8 mouse cellular contexts compared by ENCODE assay signal in the genomic region with DNA sequence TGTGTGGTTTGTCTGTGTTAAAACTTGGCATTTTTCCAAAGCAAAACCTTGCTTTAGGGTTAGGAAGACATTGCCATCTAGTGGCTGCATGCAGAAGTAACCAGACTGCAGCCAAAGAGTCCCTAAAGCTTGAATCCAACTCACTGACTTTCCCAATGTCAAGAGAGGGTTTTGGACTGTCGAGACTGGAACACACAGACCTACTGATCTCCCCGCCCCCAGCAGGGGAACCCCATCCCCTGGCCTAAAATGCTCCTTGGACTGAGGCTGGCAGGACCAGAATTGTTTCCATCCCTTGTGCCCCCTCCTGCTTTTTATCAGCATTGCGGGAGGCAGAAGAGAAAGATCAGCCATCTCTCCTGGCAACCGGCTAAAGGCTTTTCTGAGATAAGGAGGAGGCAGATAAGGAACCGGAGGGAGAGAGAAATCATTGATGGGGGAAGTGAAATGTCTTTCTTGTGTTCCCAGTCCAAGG. TPM values are rescaled to one million over a fixed set of nuclear protein-coding genes. Genes with fewer than 3 reads are reported as not detected.
A peak's percentile ranks its signal among the peaks of the same experiment; 100 is the strongest.
DNase-seq lines count a peak whose midpoint lies in the region; ATAC-seq and TF ChIP-seq lines count a peak whose summit lies in the region.

No protein-coding gene starts in this region.

- no peak overlapping the region for H3K27ac ChIP-seq in heart, adult 2 months
- no peak overlapping the region for H3K27ac ChIP-seq in midbrain, embryonic 14.5 days (replicated peaks; ENCODE audit: low read depth, low read length)

- intact Hi-C loops in heart, adult 2 months (cut with DNase I): loop anchor here (2.0 to 5.0 kb wide), 3 partner anchors 215 to 665 kb away; no protein-coding TSS in a partner anchor
- intact Hi-C loops in left cerebral cortex, postnatal 36 days (cut with DNase I): loop anchor here (1.0 to 10.0 kb wide), 4 partner anchors 215 to 663 kb away; no protein-coding TSS in a partner anchor

- ATAC-seq in cerebellum, adult (ENCODE audit: insufficient number of reproducible peaks, low FRiP score, low TSS enrichment): no peak
- ATAC-seq in midbrain, embryonic 14.5 days (ENCODE audit: low FRiP score, low TSS enrichment): peak; percentile 31; the same call in 1 of the 2 replicates

- H3K9ac ChIP-seq in heart, adult 2 months (ENCODE audit: low read depth, low read length): no peak overlapping the region
- H3K9ac ChIP-seq in midbrain, embryonic 14.5 days (replicated peaks; ENCODE audit: low read length): no peak overlapping the region

- H3K4me3 ChIP-seq in heart, adult 2 months: no peak overlapping the region
- H3K4me3 ChIP-seq in midbrain, embryonic 14.5 days (replicated peaks; ENCODE audit: low read depth, low read length): no peak overlapping the region

- peak; percentile 10 for DNase-seq in cerebellum, adult 11 months
- peak; percentile 51 to 67 for DNase-seq in cerebellum, postnatal 25 days
- peak; percentile 23 to 30 for DNase-seq in heart, adult 2 months
- peak; percentile 55 for DNase-seq in kidney, adult 18-20 months
- peak; percentile 53 to 58 for DNase-seq in left cerebral cortex, postnatal 36 days (ENCODE audit: low spot score in 2 of 2)
- peak; percentile 90 for DNase-seq in midbrain, embryonic 14.5 days
- DNase-seq in skeletal muscle tissue, adult 2 months (ENCODE audit: low read depth, low spot score): peak; percentile 70

- 4% methylated on average over 5 of the region's 5 CpGs for WGBS in heart, adult 2 months
- WGBS in midbrain, embryonic 14.5 days: 4% methylated on average over 5 of the region's 5 CpGs

- no peaks in the 10 kb centered on the region for H3K79me2 ChIP-seq in heart, adult 2 months (replicated peaks; ENCODE audit: control insufficient read depth, insufficient read depth, low read length)

- TF ChIP-seq EP300 in heart, adult 2 months (IDR thresholded peaks at IDR 0.05; ENCODE audit: insufficient read depth, low read depth, low read length): no peak

- TF ChIP-seq POLR2A in heart, adult 2 months (IDR thresholded peaks at IDR 0.05; ENCODE audit: insufficient read depth, low read depth, low read length): no peak

- peak; percentile 73 for TF ChIP-seq CTCF in heart, adult 2 months (IDR thresholded peaks at IDR 0.05)

- H3K4me2 ChIP-seq in midbrain, embryonic 14.5 days (ENCODE audit: low read length): peak overlapping the region; percentile 27; the same call in 1 of the 2 replicates

- no peaks in the 10 kb centered on the region for H3K4me1 ChIP-seq in heart, adult 2 months (ENCODE audit: control insufficient read depth, insufficient read depth, low read length)
- no peaks in the 10 kb centered on the region for H3K4me1 ChIP-seq in midbrain, embryonic 14.5 days (ENCODE audit: control insufficient read depth, insufficient read depth, low read length)

- no peaks in the 10 kb centered on the region for H3K36me3 ChIP-seq in heart, adult 2 months (ENCODE audit: control insufficient read depth, insufficient read depth, low read length)
- no peaks in the 10 kb centered on the region for H3K36me3 ChIP-seq in midbrain, embryonic 14.5 days (ENCODE audit: control insufficient read depth, insufficient read depth, low read length)

- no peaks in the 10 kb centered on the region for H3K27me3 ChIP-seq in heart, adult 2 months (ENCODE audit: control insufficient read depth, insufficient read depth, low read length)
- H3K27me3 ChIP-seq in midbrain, embryonic 14.5 days (ENCODE audit: control insufficient read depth, insufficient read depth, low read length): no peaks in the 10 kb centered on the region; the same call in 1 of the 2 replicates

- H3K9me3 ChIP-seq in midbrain, embryonic 14.5 days (ENCODE audit: control insufficient read depth, low read length): no peaks in the 10 kb centered on the region

RNA-seq across cellular contexts. Expression of a gene that starts 44.4 kb away (rescaled TPM):
- not detected for total RNA-seq in heart, adult 2 months (2021)
- polyA plus RNA-seq in heart, adult 2 months (2012; rRNA removed): 2.0 TPM in 1 of 2 replicates, not detected in the other
- total RNA-seq in left cerebral cortex, postnatal 36 days (2021): under 1 TPM in 1 of 2 experiments, not detected in 1; 0.11 TPM
- not detected in 2 replicates for polyA plus RNA-seq in midbrain, embryonic 14.5 days (2014; fragmentation: Nextera tagmentation; extraction: Ambion mirVana)

Comparison
In these comparisons a context has a peak if more than half of its experiments do, and no peak if none do; other contexts are left out.
1. DNase-seq: peak in every context shown above with its lines; median percentile 90 in midbrain, embryonic 14.5 days; 70 in skeletal muscle tissue, adult 2 months; 59 in cerebellum, postnatal 25 days; 56 in left cerebral cortex, postnatal 36 days; 55 in kidney, adult 18-20 months; 26 in heart, adult 2 months; 10 in cerebellum, adult 11 months.